Mouse (Mus musculus) heart, embryonic 14.5 days (tissue): ENCODE results near the gene Tmpo. TPM values are rescaled to one million over a fixed set of nuclear protein-coding genes. Genes with fewer than 3 reads are reported as not detected.

Experiments
- ATAC-seq: fragments of 200-750 bp; cut with Nextera tagmentation; 2 replicates; pipeline ENCODE4 v1.8.0; 2017; ENCODE audit warnings: low read depth, moderate TSS enrichment; ENCODE audit not compliant: insufficient number of reproducible peaks, insufficient read depth, low FRiP score
- H3K27ac ChIP-seq, 2 experiments: fragments of 200-500 bp in 1 of 2; fragments of 300-500 bp in 1 of 2; sonication (generic) in 1 of 2; replicated peaks in 1 of 2; 2 replicates each; pipeline ENCODE4 v1.5.1; 2012 to 2014; ENCODE audit warnings: low read depth in 2 of 2, low read length in 2 of 2, control low read depth in 1 of 2, mild to moderate bottlenecking in 1 of 2, mixed read lengths in 1 of 2; ENCODE audit not compliant: control insufficient read depth in 1 of 2, insufficient read depth in 1 of 2
- H3K27me3 ChIP-seq: fragments of 300-500 bp; sonication (generic); 2 replicates; pipeline ENCODE4 v1.6.1; 2014; ENCODE audit warnings: mild to moderate bottlenecking, low read length, control low read depth; ENCODE audit not compliant: control insufficient read depth, insufficient read depth
- H3K36me3 ChIP-seq: fragments of 300-500 bp; sonication (generic); 2 replicates; pipeline ENCODE4 v1.6.1; 2014; ENCODE audit warnings: mild to moderate bottlenecking, control low read depth, low read length, mixed read lengths; ENCODE audit not compliant: control insufficient read depth, insufficient read depth
- H3K4me1 ChIP-seq, 2 experiments: fragments of 200-500 bp in 1 of 2; fragments of 300-500 bp in 1 of 2; sonication (generic) in 1 of 2; 2 replicates each; pipeline ENCODE4 v1.6.1; 2012 to 2014; ENCODE audit warnings: low read length in 2 of 2, control low read depth in 1 of 2, mixed read lengths in 1 of 2; ENCODE audit not compliant: control insufficient read depth in 2 of 2, insufficient read depth in 2 of 2
- H3K4me2 ChIP-seq: fragments of 300-500 bp; sonication (generic); 2 replicates; pipeline ENCODE4 v1.6.1; 2014; ENCODE audit warnings: mild to moderate bottlenecking, low read length
- H3K4me3 ChIP-seq, 2 experiments: fragments of 200-500 bp in 1 of 2; fragments of 300-500 bp in 1 of 2; sonication (generic) in 1 of 2; 2 replicates each; pipeline ENCODE4 v1.5.1; 2012 to 2014; ENCODE audit warnings: low read length in 2 of 2, mild to moderate bottlenecking in 2 of 2, control low read depth in 1 of 2, low read depth in 1 of 2, moderate library complexity in 1 of 2; ENCODE audit not compliant: control insufficient read depth in 1 of 2, insufficient read depth in 1 of 2
- H3K9ac ChIP-seq: fragments of 300-500 bp; sonication (generic); 2 replicates; pipeline ENCODE4 v1.6.1; 2014; ENCODE audit warnings: mild to moderate bottlenecking, low read length
- H3K9me3 ChIP-seq: fragments of 300-500 bp; sonication (generic); 2 replicates; pipeline ENCODE4 v1.6.1; 2016; ENCODE audit warnings: low read length, control low read depth; ENCODE audit not compliant: control insufficient read depth
- WGBS: fragments of 180-500 bp; shearing (Covaris S2); extraction: QIAGEN DNeasy Blood & Tissue Kit; methylation state at CpG from one replicate; pipeline ENCODE4 v1.1.7; 2014; 5-methylcytosine and 5-hydroxymethylcytosine counted together
- polyA plus RNA-seq: library from polyadenylated mRNA; unstranded; fragments of >200 nt; fragmentation: Nextera tagmentation; extraction: Ambion mirVana; gene quantifications from 2 replicates; pipeline ENCODE4 v1.2.1, GENCODE M21; 2014

Gene Tmpo
- polyA plus RNA-seq, 1 experiment from 2014 or later, result 181 TPM

DNA sequence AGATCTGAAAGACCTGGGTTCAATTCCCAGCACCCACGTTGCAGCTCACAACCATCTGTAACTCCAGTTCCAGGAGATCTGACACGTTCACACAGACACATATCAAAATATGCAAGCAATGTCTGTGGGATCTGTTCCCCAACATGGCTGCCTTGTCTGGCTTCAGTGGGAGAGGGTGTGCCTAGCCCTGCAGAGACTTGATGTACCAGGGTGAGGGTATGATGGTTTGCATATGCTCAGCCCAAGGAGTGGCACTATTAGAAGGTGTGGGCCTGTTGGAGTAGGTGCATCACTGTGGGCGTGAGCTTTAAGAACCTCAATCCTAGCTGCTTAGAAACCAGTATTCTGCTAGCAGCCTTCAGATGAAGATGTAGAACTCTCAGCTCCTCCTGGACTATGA is 75.1 kb downstream of the Tmpo start:
- ATAC-seq, result no peak
- Histone ChIP-seq H3K9me3 (0 out of 2 replicates have a peak, but pooled peaks cover 3% of the 10 kb centered on the region), H3K27ac (no peak overlapping the region), H3K4me2 (no peak overlapping the region), H3K36me3 (peaks cover 13% of the 10 kb centered on the region), H3K4me3 (no peak overlapping the region), H3K9ac (no peak overlapping the region), H3K27me3 (no peaks in the 10 kb centered on the region), H3K4me1 (no peaks in the 10 kb centered on the region)
- 74% methylated on average over 3 of the region's 3 CpGs for WGBS

DNA sequence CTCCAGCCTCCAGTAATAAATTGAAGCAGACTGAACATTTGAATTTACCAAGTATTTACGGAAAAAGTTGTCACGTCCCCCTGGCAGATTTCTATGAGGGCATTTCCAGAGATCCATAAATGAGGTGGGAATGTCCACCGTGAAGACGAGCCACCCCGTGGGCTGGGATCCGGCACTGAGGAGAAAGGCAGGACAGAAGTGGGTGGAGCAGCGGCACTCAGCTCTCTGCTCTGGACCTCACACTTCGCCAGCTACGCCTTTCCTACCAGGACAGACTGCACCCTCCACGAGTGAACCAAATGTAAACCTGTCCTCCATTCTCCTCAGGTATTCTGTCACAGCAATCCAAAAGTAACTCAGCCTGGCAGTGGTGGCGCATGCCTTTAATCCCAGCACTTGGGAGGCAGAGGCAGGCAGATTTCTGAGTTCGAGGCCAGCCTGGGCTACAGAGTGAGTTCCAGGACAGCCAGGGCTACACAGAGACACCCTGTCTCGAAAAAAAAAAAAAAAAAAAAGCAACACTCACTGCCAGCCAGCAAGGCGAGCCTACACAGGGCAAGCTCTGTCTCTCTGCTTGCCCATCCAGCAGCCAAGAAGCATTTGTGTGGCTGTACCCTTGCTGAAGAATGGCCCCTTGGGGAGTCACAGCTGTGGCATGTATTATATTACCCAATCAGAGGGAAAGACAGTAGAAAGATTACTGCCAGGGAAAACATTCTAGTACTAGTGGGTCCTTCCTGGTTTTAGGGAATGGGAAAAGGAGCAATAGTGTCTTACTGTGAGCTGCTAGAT is 78.1 kb downstream of the Tmpo start:
- peaks cover 24% of the 10 kb centered on the region for H3K36me3 ChIP-seq
- no peak overlapping the region for H3K4me3 ChIP-seq
- H3K9ac ChIP-seq, result no peak overlapping the region
- no peaks in the 10 kb centered on the region for H3K4me1 ChIP-seq
- no peak for ATAC-seq
- H3K4me2 ChIP-seq, result no peak overlapping the region
- WGBS, result 91% methylated on average over 14 of the region's 14 CpGs
- no peaks in the 10 kb centered on the region for H3K27me3 ChIP-seq
- H3K27ac ChIP-seq, result no peak overlapping the region
- no peaks in the 10 kb centered on the region for H3K9me3 ChIP-seq

DNA sequence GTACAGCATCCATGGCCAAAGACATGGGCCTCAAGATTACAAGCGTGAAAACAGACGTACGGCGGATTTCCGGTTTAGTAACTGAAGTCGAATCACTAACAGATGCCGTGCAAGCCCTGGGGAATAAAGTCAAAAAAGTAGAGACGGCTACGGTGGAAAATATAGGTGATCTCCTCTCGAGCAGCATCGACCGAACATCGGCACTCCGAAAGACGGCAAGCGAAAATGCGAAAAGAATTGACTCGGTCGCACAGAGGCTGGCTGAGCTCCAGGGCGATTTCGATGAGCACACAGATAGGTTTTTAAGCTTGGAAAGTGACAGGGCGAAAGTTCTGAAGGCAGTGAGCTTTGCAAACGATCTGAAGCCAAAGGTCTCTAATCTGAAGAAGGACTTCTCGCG is 79.2 kb downstream of the Tmpo start:
- no peak for ATAC-seq
- H3K36me3 ChIP-seq, result peaks cover 25% of the 10 kb centered on the region
- H3K4me1 ChIP-seq, result no peaks in the 10 kb centered on the region
- no peak overlapping the region for H3K4me2 ChIP-seq
- no peak overlapping the region for H3K4me3 ChIP-seq
- no peaks in the 10 kb centered on the region for H3K27me3 ChIP-seq
- no peaks in the 10 kb centered on the region for H3K9me3 ChIP-seq
- H3K27ac ChIP-seq, result no peak overlapping the region
- WGBS, result 93% methylated on average over 25 of the region's 25 CpGs
- H3K9ac ChIP-seq, result no peak overlapping the region

- 89% methylated on average over 1 of the region's 1 CpGs for WGBS
- Histone ChIP-seq H3K4me1 (no peaks in the 10 kb centered on the region), H3K4me2 (no peak overlapping the region), H3K9ac (no peak overlapping the region), H3K4me3 (no peak overlapping the region), H3K9me3 (no peaks in the 10 kb centered on the region), H3K36me3 (peaks cover 35% of the 10 kb centered on the region), H3K27me3 (no peaks in the 10 kb centered on the region), H3K27ac (no peak overlapping the region)
- ATAC-seq, result no peak
Measured at GRCm38 (mm10) chr10:91100101-91100500, 81.0 kb downstream of the Tmpo start.

GRCm38 (mm10) chr10:91098056-91098455 is 83.1 kb downstream of the Tmpo start:
- Histone ChIP-seq H3K36me3 (peaks cover 53% of the 10 kb centered on the region), H3K4me1 (no peaks in the 10 kb centered on the region), H3K4me3 (no peak overlapping the region), H3K27me3 (no peaks in the 10 kb centered on the region), H3K9me3 (no peaks in the 10 kb centered on the region), H3K9ac (no peak overlapping the region), H3K27ac (no peak overlapping the region), H3K4me2 (no peak overlapping the region)
- WGBS, result 91% methylated on average over 8 of the region's 8 CpGs
- no peak for ATAC-seq

Other genes with a start within 250 kb of the Tmpo start
- 17.3 and 19.2 TPM in 2 replicates for gene Apaf1, start 98.5 kb downstream of the Tmpo start, polyA plus RNA-seq
- 43.7 and 48.3 TPM in 2 replicates for gene Ikbip, start 98.4 kb downstream of the Tmpo start, polyA plus RNA-seq
- 1,147 and 1,166 TPM in 2 replicates for gene Slc25a3, start 57.3 kb downstream of the Tmpo start, polyA plus RNA-seq